Mouse (Mus musculus) cortical plate, adult 2 months (tissue): ENCODE results near the gene Spata5. TPM values are rescaled to one million over a fixed set of nuclear protein-coding genes. Genes with fewer than 3 reads are reported as not detected.

Experiments used
- H3K27ac ChIP-seq: fragments of 200-500 bp; 2 replicates; pipeline ENCODE4 v1.5.1; 2012; ENCODE audit warnings: low read length, control low read depth, inconsistent platforms; ENCODE audit not compliant: insufficient read depth
- H3K4me1 ChIP-seq: fragments of 200-500 bp; 2 replicates; pipeline ENCODE4 v1.6.1; 2011; ENCODE audit warnings: low read length; ENCODE audit not compliant: control insufficient read depth, insufficient read depth
- H3K4me3 ChIP-seq: fragments of 200-500 bp; 2 replicates; pipeline ENCODE4 v1.5.1; 2011; ENCODE audit warnings: mild to moderate bottlenecking, low read length, control low read depth; ENCODE audit not compliant: insufficient read depth
- CTCF ChIP-seq: fragments of 200-500 bp; IDR thresholded peaks from 2 replicates; pipeline ENCODE4 v1.5.1; 2011; ENCODE audit warnings: mild to moderate bottlenecking, control low read depth, low read length; ENCODE audit not compliant: insufficient read depth; ENCODE audit errors: extremely low read depth
- POLR2A ChIP-seq: fragments of 200-500 bp; IDR thresholded peaks from 2 replicates; pipeline ENCODE4 v1.6.1; 2011; ENCODE audit warnings: mild to moderate bottlenecking, low read length, control low read depth; ENCODE audit not compliant: insufficient read depth; ENCODE audit errors: extremely low read depth
- polyA plus RNA-seq: library from polyadenylated mRNA; depleted of rRNA; stranded (reverse); fragments of >200 nt; gene quantifications from 2 replicates; pipeline ENCODE4 v1.2.3, GENCODE M21; 2012

Spata5 gene
- polyA plus RNA-seq, 1 experiment = 6.4 TPM

DNA sequence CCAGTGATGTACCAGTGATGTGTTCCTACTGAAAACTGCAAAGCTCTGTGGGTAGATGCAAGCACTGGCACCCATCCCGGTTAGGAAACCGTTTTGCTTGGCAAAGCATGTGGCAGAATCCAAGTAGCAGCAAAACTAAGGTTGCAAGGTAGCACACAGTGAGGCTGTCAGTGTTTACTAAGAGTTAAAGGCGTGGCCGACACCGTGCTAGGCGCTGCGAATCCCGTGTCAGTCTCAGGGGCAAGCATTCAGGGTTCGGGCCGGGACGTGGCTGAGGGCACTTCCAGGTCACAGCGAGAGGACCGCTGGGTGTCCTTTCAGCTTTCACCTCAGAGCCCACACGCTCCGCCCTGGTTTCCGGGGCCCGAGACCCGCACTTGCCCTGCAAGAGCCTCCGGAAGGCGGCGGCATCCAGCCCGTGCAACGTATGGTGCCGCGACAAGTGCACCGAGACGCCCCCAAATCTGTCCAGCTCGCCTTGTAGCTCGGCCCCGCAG is 687 bp upstream of the Spata5 start:
- no peak for TF ChIP-seq CTCF
- no peak for TF ChIP-seq POLR2A
- H3K4me3 ChIP-seq = peak overlapping the region; percentile 47
- peak overlapping the region; percentile 92 for H3K27ac ChIP-seq
- no peaks in the 10 kb centered on the region; the same call in 1 of the 2 replicates for H3K4me1 ChIP-seq

DNA sequence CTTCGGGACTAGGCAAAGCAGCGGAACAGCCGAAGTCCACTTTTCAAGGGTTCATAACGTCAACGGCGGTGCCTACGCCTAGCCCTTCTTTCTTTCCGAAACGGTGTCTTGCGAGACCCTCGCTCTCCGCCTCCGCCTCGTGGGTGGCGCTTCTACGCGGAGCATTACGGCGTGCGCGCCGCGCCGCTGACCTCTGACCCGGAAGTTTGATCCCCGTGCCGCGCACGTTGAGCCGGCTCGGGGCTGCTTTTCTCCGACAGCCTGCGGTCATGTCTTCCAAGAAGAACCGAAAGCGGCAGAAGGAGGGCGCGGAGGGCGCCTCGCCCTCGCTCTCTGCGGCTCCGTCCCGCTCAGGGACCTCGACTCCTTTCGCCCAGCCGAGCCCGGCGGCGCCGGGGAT is 376 bp downstream of the Spata5 start, which contains the start of gene Nudt6:
Nudt6 (minus strand) TSS at position 140 of the 400 bp plus-strand sequence.
- H3K27ac ChIP-seq = peak within 1 kb of the TSS; percentile 92
- H3K4me3 ChIP-seq = peak within 1 kb of the TSS; percentile 47
- no peaks in the 10 kb centered on the region; the same call in 1 of the 2 replicates for H3K4me1 ChIP-seq
- TF ChIP-seq CTCF (no peak), POLR2A (peak; percentile 45; the same call in 1 of the 2 replicates)

DNA sequence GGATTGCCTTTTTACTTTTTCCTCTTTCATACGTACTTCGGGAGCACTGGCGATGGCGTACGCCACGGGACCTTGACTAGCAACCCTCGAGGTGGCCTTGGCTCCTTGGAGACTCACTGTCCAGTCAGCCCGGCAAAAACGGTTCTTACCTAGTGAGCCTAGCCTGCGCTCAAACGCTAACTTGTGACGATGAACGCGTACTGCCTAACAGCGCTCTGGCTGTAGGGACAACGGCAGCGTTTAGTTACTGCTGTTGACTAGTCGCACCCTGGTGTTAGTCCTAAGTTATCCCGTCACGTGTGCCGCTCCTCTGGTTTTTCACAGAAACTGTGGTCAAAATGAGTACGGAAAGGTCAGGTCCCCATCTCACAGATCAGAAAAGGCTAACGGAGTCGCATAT is 945 bp downstream of the Spata5 start:
- Histone ChIP-seq H3K27ac (no peak overlapping the region), H3K4me1 (no peaks in the 10 kb centered on the region; the same call in 1 of the 2 replicates), H3K4me3 (peak overlapping the region; percentile 47)
- TF ChIP-seq CTCF (no peak), POLR2A (no peak)

DNA sequence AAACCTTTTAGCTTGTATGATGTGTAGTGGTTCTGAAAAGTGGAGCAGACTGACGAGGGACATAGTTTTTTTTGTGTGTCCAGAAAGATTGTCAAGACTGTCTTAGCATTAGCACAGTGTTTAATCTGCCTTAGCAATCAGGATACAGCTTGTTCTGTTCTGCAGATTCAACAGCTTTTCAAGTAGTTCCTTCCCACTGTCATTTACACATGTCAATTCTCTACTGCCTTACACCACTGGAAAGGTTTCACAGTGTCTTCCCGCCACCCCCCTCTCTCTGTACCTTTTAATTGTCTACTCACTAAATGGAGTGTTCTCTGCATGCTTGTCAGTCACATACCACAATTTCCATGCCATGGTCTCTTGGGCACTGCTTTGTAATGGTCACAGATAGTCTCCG is 1.5 kb downstream of the Spata5 start:
- H3K27ac ChIP-seq = no peak overlapping the region
- no peaks in the 10 kb centered on the region; the same call in 1 of the 2 replicates for H3K4me1 ChIP-seq
- no peak for TF ChIP-seq CTCF
- TF ChIP-seq POLR2A = no peak
- H3K4me3 ChIP-seq = peak overlapping the region; percentile 47

DNA sequence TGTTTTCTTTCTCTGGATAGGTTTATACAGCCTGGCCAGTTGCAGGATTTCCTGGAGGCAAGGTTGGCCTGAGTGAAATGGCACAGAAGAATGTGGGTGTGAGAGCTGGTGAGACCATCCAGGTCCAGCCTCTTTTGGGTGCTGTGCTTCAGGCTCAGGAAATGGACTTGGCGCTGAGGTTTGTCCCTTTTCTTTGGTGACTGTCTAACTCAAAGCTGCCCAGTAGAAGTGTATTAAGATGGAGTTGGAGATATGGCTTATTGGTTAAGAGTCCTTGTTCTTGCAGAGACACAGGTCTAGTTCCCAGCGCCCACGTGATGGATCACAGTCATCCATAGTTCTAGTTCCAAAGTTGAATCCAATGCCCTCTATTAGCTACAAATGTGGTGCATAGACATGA is 6.4 kb downstream of the Spata5 start:
- no peak for TF ChIP-seq POLR2A
- no peak overlapping the region for H3K27ac ChIP-seq
- H3K4me1 ChIP-seq = no peaks in the 10 kb centered on the region; the same call in 1 of the 2 replicates
- no peak overlapping the region for H3K4me3 ChIP-seq

DNA sequence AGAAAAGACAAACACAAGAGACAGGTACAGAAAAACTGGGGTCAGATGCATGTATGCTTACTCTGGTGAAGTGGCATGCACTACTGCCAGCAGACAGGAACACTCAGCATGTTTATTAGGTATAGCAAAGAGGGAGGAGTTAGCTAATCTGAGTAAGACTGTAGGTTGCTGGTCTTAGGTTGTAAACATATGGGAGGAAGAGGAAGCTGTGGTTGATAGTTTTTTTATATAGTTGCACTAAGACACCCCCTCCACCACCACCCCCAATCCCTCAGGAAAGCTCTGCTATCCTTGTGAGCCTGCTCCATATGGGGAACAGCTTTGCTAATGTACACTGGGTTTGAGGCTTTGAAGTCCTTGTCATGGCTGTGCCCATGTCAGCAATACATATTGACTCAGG is 10.7 kb downstream of the Spata5 start:
- H3K4me3 ChIP-seq = no peak overlapping the region
- TF ChIP-seq POLR2A = no peak
- TF ChIP-seq CTCF = no peak
- no peaks in the 10 kb centered on the region for H3K4me1 ChIP-seq
- no peak overlapping the region for H3K27ac ChIP-seq

DNA sequence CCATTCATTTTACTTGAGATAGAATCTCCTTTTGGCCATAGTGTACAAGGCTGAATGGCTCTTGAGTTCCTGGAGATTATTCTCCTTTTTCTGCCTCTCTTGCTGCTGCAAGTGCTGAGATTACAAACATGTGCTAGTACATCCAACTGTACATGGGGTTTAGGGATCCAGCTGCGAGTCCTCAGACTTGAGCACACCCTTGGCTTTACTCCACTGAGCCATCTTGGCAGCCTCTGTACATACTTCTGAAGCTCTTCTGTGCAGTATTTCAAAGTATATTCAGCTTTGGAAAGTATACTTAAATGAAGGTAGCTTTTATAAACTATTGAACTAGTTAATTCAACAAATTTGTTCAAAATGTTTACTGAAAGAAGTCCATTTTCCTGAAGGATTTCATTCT is 20.1 kb downstream of the Spata5 start:
- no peaks in the 10 kb centered on the region for H3K4me1 ChIP-seq
- TF ChIP-seq POLR2A (no peak), CTCF (no peak)
- no peak overlapping the region for H3K27ac ChIP-seq
- H3K4me3 ChIP-seq = no peak overlapping the region

DNA sequence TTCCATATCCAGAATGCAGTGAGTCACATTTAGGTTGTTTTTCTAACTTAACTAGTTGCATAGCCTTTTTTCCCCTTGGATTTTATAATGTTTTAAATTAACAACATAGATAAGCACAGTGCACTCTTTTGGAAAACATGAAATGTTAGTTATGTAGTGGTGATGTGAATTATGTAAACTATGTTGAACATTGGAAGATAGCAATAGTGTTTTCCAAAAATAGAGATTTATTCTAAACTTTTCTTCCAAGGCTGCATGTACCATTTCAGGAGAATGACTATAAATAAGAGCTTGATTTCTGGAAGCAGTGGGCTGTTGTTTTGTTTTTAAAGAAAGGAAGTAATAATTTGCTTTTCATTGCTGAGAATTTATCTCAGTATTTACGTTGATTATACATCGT is 23.7 kb downstream of the Spata5 start:
- no peak for TF ChIP-seq POLR2A
- TF ChIP-seq CTCF = no peak
- H3K4me1 ChIP-seq = no peaks in the 10 kb centered on the region
- H3K4me3 ChIP-seq = no peak overlapping the region
- H3K27ac ChIP-seq = no peak overlapping the region

DNA sequence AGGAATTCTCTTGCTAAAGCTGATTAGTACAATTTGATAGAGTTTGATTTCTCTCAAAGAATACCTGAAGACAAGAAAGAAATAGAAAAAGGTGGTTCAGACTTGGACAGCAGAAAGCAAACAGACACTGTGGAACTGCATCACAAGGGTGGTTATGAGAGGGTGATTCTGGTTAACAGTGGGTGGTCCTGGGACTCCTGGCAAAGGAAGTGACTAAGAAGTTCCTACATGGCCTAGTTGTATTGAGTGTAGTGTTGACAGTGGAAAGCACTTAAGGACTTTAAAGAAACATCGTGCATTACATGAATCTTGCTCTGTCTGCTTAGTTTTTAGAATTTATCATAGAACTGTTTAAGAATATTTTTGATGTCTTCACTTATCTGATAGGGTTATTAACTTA is 36.3 kb downstream of the Spata5 start:
- TF ChIP-seq CTCF = no peak
- H3K27ac ChIP-seq = no peak overlapping the region
- H3K4me1 ChIP-seq = no peaks in the 10 kb centered on the region
- no peak overlapping the region for H3K4me3 ChIP-seq

DNA sequence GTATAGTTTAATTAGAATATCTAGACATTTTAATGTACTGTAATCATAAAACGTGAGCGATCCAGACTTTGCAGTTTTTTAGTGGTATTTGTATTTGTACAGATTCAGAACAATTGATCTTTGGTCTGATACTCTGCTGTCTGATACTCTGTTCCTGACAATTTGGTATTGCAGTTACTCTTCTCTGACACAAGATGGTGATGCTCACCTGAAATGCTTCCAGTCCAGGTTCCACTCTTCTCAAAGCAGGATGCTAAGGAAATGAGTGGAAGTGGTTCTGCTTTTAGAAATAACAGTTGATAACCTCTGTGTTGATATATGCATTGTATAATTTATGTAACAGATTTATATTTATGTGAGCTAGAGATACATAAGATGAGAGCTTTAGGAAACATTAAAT is 48.5 kb downstream of the Spata5 start:
- H3K4me3 ChIP-seq = no peak overlapping the region
- no peaks in the 10 kb centered on the region for H3K4me1 ChIP-seq
- no peak overlapping the region for H3K27ac ChIP-seq
- TF ChIP-seq POLR2A (no peak), CTCF (peak; percentile 56; the same call in 1 of the 2 replicates)

DNA sequence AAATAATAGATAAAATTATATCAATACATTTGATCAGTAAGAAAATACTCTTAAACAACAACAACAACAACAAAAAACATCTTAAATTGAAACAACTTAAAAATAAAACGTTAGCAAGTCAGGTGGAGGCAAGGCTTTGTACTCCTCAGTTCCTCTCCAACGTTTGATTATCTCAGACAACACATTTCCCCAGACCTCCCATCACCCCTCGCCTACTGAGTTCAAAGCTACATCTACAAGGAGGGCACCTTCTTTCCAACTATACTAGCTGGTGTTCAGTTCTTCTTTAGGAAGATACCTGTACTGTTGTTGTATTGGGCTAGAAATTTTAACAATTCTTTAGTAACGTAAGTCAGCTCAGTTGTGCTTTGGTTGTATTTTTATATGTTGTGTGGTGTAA is 49.7 kb downstream of the Spata5 start:
- H3K4me1 ChIP-seq = no peaks in the 10 kb centered on the region
- TF ChIP-seq CTCF (no peak), POLR2A (no peak)
- H3K27ac ChIP-seq = no peak overlapping the region
- no peak overlapping the region for H3K4me3 ChIP-seq
